Mouse (Mus musculus) kidney, embryonic 14.5 days (tissue): ENCODE measurements around the gene Usp54. TPM values are rescaled to one million over a fixed set of nuclear protein-coding genes. Genes with fewer than 3 reads are reported as not detected.
A peak's percentile ranks its signal among the peaks of the same experiment; 100 is the strongest.
"Not testable (repeated sequence)": the region's sequence is repeated elsewhere in the genome, so short reads cannot be mapped to it uniquely, and the experiment has no call there.

Source experiments
- ATAC-seq: fragments of 200-750 bp; cut with Nextera tagmentation; 2 replicates; pipeline ENCODE4 v1.8.0; 2017; ENCODE audit warnings: moderate number of reproducible peaks, mild to moderate bottlenecking, moderate TSS enrichment, moderate library complexity; ENCODE audit not compliant: low FRiP score, low TSS enrichment
- H3K27ac ChIP-seq: fragments of 300-500 bp; sonication (generic); 2 replicates; pipeline ENCODE4 v1.5.1; 2014; ENCODE audit warnings: low read depth, mild to moderate bottlenecking, low read length, moderate library complexity, mixed read lengths
- H3K27me3 ChIP-seq: fragments of 300-500 bp; sonication (generic); 2 replicates; pipeline ENCODE4 v1.6.1; 2014; ENCODE audit warnings: mild to moderate bottlenecking, low read length; ENCODE audit not compliant: control insufficient read depth, insufficient read depth
- H3K36me3 ChIP-seq: fragments of 300-500 bp; sonication (generic); 2 replicates; pipeline ENCODE4 v1.6.1; 2014; ENCODE audit warnings: low read length, mixed read lengths; ENCODE audit not compliant: control insufficient read depth, insufficient read depth
- H3K4me1 ChIP-seq: fragments of 300-500 bp; sonication (generic); 2 replicates; pipeline ENCODE4 v1.6.1; 2014; ENCODE audit warnings: low read length, mixed read lengths; ENCODE audit not compliant: control insufficient read depth, insufficient read depth
- H3K4me2 ChIP-seq: fragments of 300-500 bp; sonication (generic); replicated peaks from 2 replicates; pipeline ENCODE4 v1.6.1; 2014; ENCODE audit warnings: low read depth, mild to moderate bottlenecking, low read length
- H3K4me3 ChIP-seq: fragments of 300-500 bp; sonication (generic); 2 replicates; pipeline ENCODE4 v1.5.1; 2014; ENCODE audit warnings: mild to moderate bottlenecking, low read length
- H3K9ac ChIP-seq: fragments of 300-500 bp; sonication (generic); 2 replicates; pipeline ENCODE4 v1.6.1; 2014; ENCODE audit warnings: low read depth, mild to moderate bottlenecking, low read length, moderate library complexity
- H3K9me3 ChIP-seq: fragments of 300-500 bp; sonication (generic); 2 replicates; pipeline ENCODE4 v1.6.1; 2016; ENCODE audit warnings: low read length; ENCODE audit not compliant: control insufficient read depth
- WGBS: fragments of 180-500 bp; shearing (Covaris S2); extraction: QIAGEN DNeasy Blood & Tissue Kit; methylation state at CpG from one replicate; pipeline ENCODE4 v1.1.7; 2014; 5-methylcytosine and 5-hydroxymethylcytosine counted together
- polyA plus RNA-seq: library from polyadenylated mRNA; unstranded; fragments of >200 nt; fragmentation: Nextera tagmentation; extraction: Ambion mirVana; gene quantifications from 2 replicates; pipeline ENCODE4 v1.2.1, GENCODE M21; 2014

The Usp54 gene
- polyA plus RNA-seq, 1 experiment from 2014 or later = 10.3 TPM

GRCm38 (mm10) chr14:20645547-20645946 lies 4.7 kb upstream of the Usp54 start:
- no peak overlapping the region for H3K4me2 ChIP-seq
- ATAC-seq = no peak
- H3K9me3 ChIP-seq = no peaks in the 10 kb centered on the region
- no peak overlapping the region for H3K9ac ChIP-seq
- no peak overlapping the region for H3K4me3 ChIP-seq
- no peak overlapping the region for H3K27ac ChIP-seq
- no peaks in the 10 kb centered on the region for H3K36me3 ChIP-seq
- 51% methylated on average over 3 of the region's 3 CpGs for WGBS
- H3K4me1 ChIP-seq = no peaks in the 10 kb centered on the region
- no peaks in the 10 kb centered on the region for H3K27me3 ChIP-seq

GRCm38 (mm10) chr14:20641438-20641875 lies 594 bp upstream of the Usp54 start:
- H3K4me2 ChIP-seq = peak overlapping the region; percentile 69
- ATAC-seq = no peak
- WGBS = 19% methylated on average over 10 of the region's 10 CpGs

GRCm38 (mm10) chr14:20639918-20640619 lies 794 bp downstream of the Usp54 start:
- Histone ChIP-seq H3K27ac (peak overlapping the region; percentile 56), H3K27me3 (no peaks in the 10 kb centered on the region), H3K9me3 (no peaks in the 10 kb centered on the region), H3K36me3 (no peaks in the 10 kb centered on the region), H3K4me1 (no peaks in the 10 kb centered on the region), H3K4me3 (peak overlapping the region; percentile 79), H3K9ac (peak overlapping the region; percentile 97), H3K4me2 (peak overlapping the region; percentile 69)
- ATAC-seq = peak; percentile 59
- WGBS = 2% methylated on average over 16 of the region's 16 CpGs

More at GRCm38 (mm10) chr14:20641438-20641875, 594 bp upstream of the Usp54 start:
- Histone ChIP-seq H3K36me3 (no peaks in the 10 kb centered on the region), H3K9me3 (no peaks in the 10 kb centered on the region), H3K9ac (peak overlapping the region; percentile 97), H3K27me3 (no peaks in the 10 kb centered on the region), H3K4me3 (peak overlapping the region; percentile 79), H3K4me1 (no peaks in the 10 kb centered on the region), H3K27ac (peak overlapping the region; percentile 95)

GRCm38 (mm10) chr14:20638702-20639101 lies 2.2 kb downstream of the Usp54 start:
- H3K4me3 ChIP-seq = no peak overlapping the region
- no peaks in the 10 kb centered on the region for H3K4me1 ChIP-seq
- no peak overlapping the region for H3K27ac ChIP-seq
- H3K4me2 ChIP-seq = no peak overlapping the region
- no peaks in the 10 kb centered on the region for H3K9me3 ChIP-seq
- ATAC-seq = no peak
- WGBS = 91% methylated on average over 6 of the region's 6 CpGs
- no peak overlapping the region for H3K9ac ChIP-seq
- H3K36me3 ChIP-seq = no peaks in the 10 kb centered on the region
- no peaks in the 10 kb centered on the region for H3K27me3 ChIP-seq

GRCm38 (mm10) chr14:20637818-20638574 lies 2.9 kb downstream of the Usp54 start:
- H3K9ac ChIP-seq = no peak overlapping the region
- ATAC-seq = no peak
- H3K4me3 ChIP-seq = no peak overlapping the region
- no peaks in the 10 kb centered on the region for H3K36me3 ChIP-seq
- H3K4me2 ChIP-seq = no peak overlapping the region
- 80% methylated on average over 2 of the region's 2 CpGs for WGBS
- no peak overlapping the region for H3K27ac ChIP-seq
- H3K4me1 ChIP-seq = no peaks in the 10 kb centered on the region
- no peaks in the 10 kb centered on the region for H3K9me3 ChIP-seq
- no peaks in the 10 kb centered on the region for H3K27me3 ChIP-seq

- not testable (repeated sequence) for ATAC-seq, H3K27ac ChIP-seq, H3K4me2 ChIP-seq, H3K4me3 ChIP-seq, H3K4me1 ChIP-seq, H3K9me3 ChIP-seq, H3K9ac ChIP-seq, H3K27me3 ChIP-seq, H3K36me3 ChIP-seq
- WGBS = 97% methylated on average over 3 of the region's 3 CpGs
Measured at GRCm38 (mm10) chr14:20636968-20637367, 3.9 kb downstream of the Usp54 start.

GRCm38 (mm10) chr14:20635546-20635945 lies 5.3 kb downstream of the Usp54 start:
- 89% methylated on average over 2 of the region's 2 CpGs for WGBS
- H3K27me3 ChIP-seq = no peaks in the 10 kb centered on the region
- H3K9me3 ChIP-seq = no peaks in the 10 kb centered on the region
- H3K4me3 ChIP-seq = no peak overlapping the region
- H3K9ac ChIP-seq = no peak overlapping the region
- ATAC-seq = no peak
- H3K27ac ChIP-seq = no peak overlapping the region
- no peak overlapping the region for H3K4me2 ChIP-seq
- H3K4me1 ChIP-seq = no peaks in the 10 kb centered on the region
- no peaks in the 10 kb centered on the region for H3K36me3 ChIP-seq

GRCm38 (mm10) chr14:20631253-20631652 lies 9.6 kb downstream of the Usp54 start:
- 42% methylated on average over 4 of the region's 4 CpGs for WGBS
- H3K27me3 ChIP-seq = no peaks in the 10 kb centered on the region
- no peak for ATAC-seq
- H3K4me1 ChIP-seq = no peaks in the 10 kb centered on the region
- no peak overlapping the region for H3K27ac ChIP-seq
- no peak overlapping the region for H3K4me3 ChIP-seq
- no peak overlapping the region for H3K4me2 ChIP-seq
- no peak overlapping the region for H3K9ac ChIP-seq
- no peaks in the 10 kb centered on the region for H3K36me3 ChIP-seq
- no peaks in the 10 kb centered on the region for H3K9me3 ChIP-seq

GRCm38 (mm10) chr14:20626971-20627370 lies 13.9 kb downstream of the Usp54 start:
- H3K27ac ChIP-seq = no peak overlapping the region
- H3K36me3 ChIP-seq = no peaks in the 10 kb centered on the region
- H3K4me2 ChIP-seq = no peak overlapping the region
- no peaks in the 10 kb centered on the region for H3K9me3 ChIP-seq
- WGBS = 59% methylated on average over 3 of the region's 3 CpGs
- no peak overlapping the region for H3K9ac ChIP-seq
- H3K4me3 ChIP-seq = no peak overlapping the region
- H3K4me1 ChIP-seq = no peaks in the 10 kb centered on the region
- no peaks in the 10 kb centered on the region for H3K27me3 ChIP-seq
- no peak for ATAC-seq
